Mouse (Mus musculus): ENCODE measurements at regions not wholly inside any gene's neighbourhood (a gene's known extent, or its start where the extent isn't known, plus 50 kb on each side); places are given as distances from the start of the nearest gene placed in this dataset.

GRCm38 (mm10) chr1:57615155-57615554, 158.8 kb upstream of the Spats2l start:
- Histone ChIP-seq H3K4me3 (no peak overlapping the region), H3K4me1 (peaks cover 14% of the 10 kb centered on the region), H3K27ac (replicated peaks) (no peak overlapping the region), H3K9me3 (0 out of 2 replicates have a peak, but pooled peaks cover 1% of the 10 kb centered on the region), H3K27me3 (replicated peaks; ENCODE audit: low read depth, poor library complexity, severe bottlenecking) (no peaks in the 10 kb centered on the region), H3K36me3 (replicated peaks) (no peaks in the 10 kb centered on the region)
- DNase-seq (ENCODE audit: low spot score) = no peak

DNA sequence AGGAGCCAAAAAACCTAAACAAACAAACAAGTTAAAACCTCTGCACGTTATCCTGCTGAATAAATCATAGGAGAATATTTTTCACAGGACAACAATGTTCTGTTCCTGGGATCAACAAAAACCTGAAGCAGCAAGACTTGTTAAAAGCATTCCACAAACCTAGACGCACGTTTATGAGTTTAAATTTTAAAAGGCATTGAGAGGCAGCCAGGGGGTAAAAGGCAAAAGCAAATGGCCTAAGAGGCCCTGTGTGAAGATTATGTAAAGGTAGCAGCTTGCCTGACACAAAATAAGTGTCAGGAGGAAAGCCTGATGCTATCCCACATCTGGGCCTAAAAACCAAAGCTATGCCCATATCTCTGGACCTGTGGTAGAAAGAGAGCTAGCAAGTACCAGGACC, 156.6 kb upstream of the Spats2l start:
- DNase-seq (ENCODE audit: low spot score) = no peak
- H3K27me3 ChIP-seq (replicated peaks; ENCODE audit: low read depth, poor library complexity, severe bottlenecking) = no peaks in the 10 kb centered on the region
- H3K36me3 ChIP-seq (replicated peaks) = no peaks in the 10 kb centered on the region
- 0 out of 2 replicates have a peak, but pooled peaks cover 1% of the 10 kb centered on the region for H3K9me3 ChIP-seq
- no peak overlapping the region for H3K27ac ChIP-seq (replicated peaks)
- peaks cover 12% of the 10 kb centered on the region for H3K4me1 ChIP-seq
- no peak overlapping the region for H3K4me3 ChIP-seq
- WGBS = 84% methylated on average over 3 of the region's 3 CpGs

- no peaks in the 10 kb centered on the region for H3K4me1 ChIP-seq
- H3K4me3 ChIP-seq = no peak overlapping the region
- H3K27me3 ChIP-seq (replicated peaks; ENCODE audit: low read depth, poor library complexity, severe bottlenecking) = no peaks in the 10 kb centered on the region
- no peak overlapping the region for H3K27ac ChIP-seq (replicated peaks)
- H3K9me3 ChIP-seq = no peaks in the 10 kb centered on the region
- no peak for DNase-seq (ENCODE audit: low spot score)
- H3K36me3 ChIP-seq (replicated peaks) = no peaks in the 10 kb centered on the region
- 86% methylated on average over 9 of the region's 9 CpGs for WGBS
Measured at GRCm38 (mm10) chr1:57622561-57622960, 151.4 kb upstream of the Spats2l start.

GRCm38 (mm10) chr1:57633986-57634385, 140.0 kb upstream of the Spats2l start:
- no peak for DNase-seq (ENCODE audit: low spot score)
- 38% methylated on average over 1 of the region's 1 CpGs for WGBS
- no peak overlapping the region for H3K4me3 ChIP-seq

DNA sequence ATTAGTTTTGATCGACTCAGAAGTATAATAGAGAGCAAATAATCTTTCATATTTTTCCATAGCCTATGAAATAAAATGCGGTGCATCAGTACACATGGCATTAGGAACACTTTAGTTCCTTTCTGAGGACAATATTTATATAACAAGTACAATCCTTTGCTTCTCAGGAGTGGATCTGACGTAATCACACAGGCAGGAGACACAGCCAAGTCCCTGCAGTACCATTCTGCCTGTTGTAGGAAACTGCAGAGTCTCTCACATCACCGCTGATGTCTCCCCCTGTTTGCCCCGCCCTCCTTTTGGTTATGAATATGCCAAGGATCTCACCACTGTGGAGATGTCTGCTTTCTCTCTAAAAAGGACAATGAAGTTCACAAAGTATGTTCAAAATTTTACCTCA, 131.8 kb upstream of the Spats2l start:
- WGBS = 84% methylated on average over 5 of the region's 5 CpGs
- Histone ChIP-seq H3K36me3 (replicated peaks) (no peaks in the 10 kb centered on the region), H3K27me3 (replicated peaks; ENCODE audit: low read depth, poor library complexity, severe bottlenecking) (no peaks in the 10 kb centered on the region), H3K4me1 (no peaks in the 10 kb centered on the region), H3K9me3 (no peaks in the 10 kb centered on the region), H3K27ac (replicated peaks) (no peak overlapping the region), H3K4me3 (no peak overlapping the region)
- no peak for DNase-seq (ENCODE audit: low spot score)

More at GRCm38 (mm10) chr1:57633986-57634385, 140.0 kb upstream of the Spats2l start:
- H3K9me3 ChIP-seq = no peaks in the 10 kb centered on the region
- H3K4me1 ChIP-seq = no peaks in the 10 kb centered on the region
- no peaks in the 10 kb centered on the region for H3K27me3 ChIP-seq (replicated peaks; ENCODE audit: low read depth, poor library complexity, severe bottlenecking)
- no peak overlapping the region for H3K27ac ChIP-seq (replicated peaks)
- no peaks in the 10 kb centered on the region for H3K36me3 ChIP-seq (replicated peaks)

DNA sequence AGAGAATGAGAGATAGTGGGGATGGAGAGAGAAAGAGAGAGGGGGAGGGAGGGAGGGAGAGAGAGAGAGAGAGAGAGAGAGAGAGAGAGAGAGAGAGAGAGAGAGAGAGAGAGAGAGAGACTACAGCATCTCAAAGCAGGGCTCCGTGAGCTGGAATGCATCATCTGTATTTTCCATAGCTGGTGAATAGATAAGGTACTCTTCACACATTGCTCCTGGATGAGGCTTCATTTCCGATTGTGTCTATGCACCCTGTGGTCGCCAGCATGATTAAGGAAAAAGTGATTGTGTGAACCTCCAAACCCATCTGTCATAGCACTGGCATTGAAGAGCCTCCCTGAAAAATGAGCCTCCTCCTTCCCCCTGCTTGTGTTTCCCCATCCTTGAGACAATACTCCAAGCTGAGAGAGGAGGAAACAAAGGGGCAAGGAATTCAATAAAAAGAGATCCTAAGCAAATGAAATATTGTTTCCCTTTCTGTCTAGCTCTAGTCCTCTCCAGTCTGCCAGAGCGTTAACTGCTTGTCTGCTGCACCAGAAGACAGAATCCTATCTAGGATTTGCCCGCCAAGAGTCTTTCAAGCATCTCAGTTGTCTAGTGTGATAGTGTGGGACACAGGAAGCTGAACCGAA, 130.4 kb upstream of the Spats2l start:
- 74% methylated on average over 6 of the region's 6 CpGs for WGBS
- H3K9me3 ChIP-seq = no peaks in the 10 kb centered on the region
- no peaks in the 10 kb centered on the region for H3K36me3 ChIP-seq (replicated peaks)
- DNase-seq (ENCODE audit: low spot score) = no peak
- no peak overlapping the region for H3K27ac ChIP-seq (replicated peaks)
- no peak overlapping the region for H3K4me3 ChIP-seq
- H3K27me3 ChIP-seq (replicated peaks; ENCODE audit: low read depth, poor library complexity, severe bottlenecking) = no peaks in the 10 kb centered on the region
- H3K4me1 ChIP-seq = no peaks in the 10 kb centered on the region

DNA sequence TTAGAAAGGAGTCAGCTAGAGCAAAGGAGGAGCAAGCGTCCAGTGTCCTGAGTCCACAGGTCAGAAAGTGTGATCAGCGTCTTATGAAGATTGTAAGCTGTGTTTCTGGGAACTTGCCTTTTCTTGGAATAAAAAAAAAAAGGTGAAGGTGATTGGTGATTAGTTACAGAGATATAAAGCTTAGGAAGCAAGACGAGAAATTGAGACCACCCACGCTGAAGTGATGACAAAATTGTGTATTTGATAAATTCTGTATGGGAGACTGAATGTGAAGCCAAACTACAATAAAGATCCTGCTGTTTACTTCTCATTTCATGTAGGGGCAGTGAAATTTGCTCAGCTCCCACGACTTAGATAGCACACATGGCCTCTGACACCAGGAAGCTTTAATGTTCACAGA, 109.0 kb upstream of the Spats2l start:
- no peaks in the 10 kb centered on the region for H3K36me3 ChIP-seq (replicated peaks)
- H3K4me3 ChIP-seq = no peak overlapping the region
- H3K27me3 ChIP-seq (replicated peaks; ENCODE audit: low read depth, poor library complexity, severe bottlenecking) = no peaks in the 10 kb centered on the region
- no peak for DNase-seq (ENCODE audit: low spot score)
- no peak overlapping the region for H3K27ac ChIP-seq (replicated peaks)
- H3K4me1 ChIP-seq = peaks cover 13% of the 10 kb centered on the region
- H3K9me3 ChIP-seq = no peaks in the 10 kb centered on the region
- 72% methylated on average over 5 of the region's 5 CpGs for WGBS

GRCm38 (mm10) chr1:57665724-57666123, 108.2 kb upstream of the Spats2l start:
- 53% methylated on average over 3 of the region's 3 CpGs for WGBS

GRCm38 (mm10) chr1:57666179-57666693, 107.7 kb upstream of the Spats2l start:
- no peak overlapping the region for H3K27ac ChIP-seq (replicated peaks)
- H3K36me3 ChIP-seq (replicated peaks) = no peaks in the 10 kb centered on the region
- no peaks in the 10 kb centered on the region for H3K9me3 ChIP-seq
- no peak for DNase-seq (ENCODE audit: low spot score)
- H3K4me1 ChIP-seq = peaks cover 13% of the 10 kb centered on the region
- 62% methylated on average over 6 of the region's 6 CpGs for WGBS
- H3K27me3 ChIP-seq (replicated peaks; ENCODE audit: low read depth, poor library complexity, severe bottlenecking) = no peaks in the 10 kb centered on the region
- no peak overlapping the region for H3K4me3 ChIP-seq

More at GRCm38 (mm10) chr1:57665724-57666123, 108.2 kb upstream of the Spats2l start:
- Histone ChIP-seq H3K27me3 (replicated peaks; ENCODE audit: low read depth, poor library complexity, severe bottlenecking) (no peaks in the 10 kb centered on the region), H3K4me1 (peaks cover 13% of the 10 kb centered on the region), H3K4me3 (no peak overlapping the region), H3K36me3 (replicated peaks) (no peaks in the 10 kb centered on the region), H3K9me3 (no peaks in the 10 kb centered on the region), H3K27ac (replicated peaks) (no peak overlapping the region)
- no peak for DNase-seq (ENCODE audit: low spot score)

DNA sequence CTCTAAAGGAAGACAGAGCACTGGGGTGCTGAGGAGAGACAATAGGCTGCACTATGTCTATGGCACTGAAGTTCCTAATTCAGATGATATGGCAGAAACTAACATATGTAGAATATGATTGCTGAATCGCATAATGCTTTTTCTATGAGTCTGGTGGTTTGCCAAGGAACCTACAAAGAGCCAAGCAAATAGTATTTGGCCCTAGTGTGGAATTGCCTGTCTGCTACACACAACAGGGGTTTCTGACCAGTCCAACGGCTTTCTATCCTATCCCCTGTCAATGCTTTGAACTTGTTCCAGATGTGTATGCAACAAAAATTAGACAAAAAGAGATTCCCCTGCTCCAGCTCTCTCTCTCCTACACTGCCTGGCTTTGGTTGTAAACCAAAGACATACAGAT, 100.5 kb upstream of the Spats2l start:
- no peak for DNase-seq (ENCODE audit: low spot score)
- Histone ChIP-seq H3K4me1 (peaks cover 22% of the 10 kb centered on the region), H3K27ac (replicated peaks) (peak overlapping the region; percentile 72), H3K4me3 (no peak overlapping the region), H3K9me3 (no peaks in the 10 kb centered on the region), H3K36me3 (replicated peaks) (no peaks in the 10 kb centered on the region), H3K27me3 (replicated peaks; ENCODE audit: low read depth, poor library complexity, severe bottlenecking) (no peaks in the 10 kb centered on the region)
- WGBS = 65% methylated on average over 2 of the region's 2 CpGs

DNA sequence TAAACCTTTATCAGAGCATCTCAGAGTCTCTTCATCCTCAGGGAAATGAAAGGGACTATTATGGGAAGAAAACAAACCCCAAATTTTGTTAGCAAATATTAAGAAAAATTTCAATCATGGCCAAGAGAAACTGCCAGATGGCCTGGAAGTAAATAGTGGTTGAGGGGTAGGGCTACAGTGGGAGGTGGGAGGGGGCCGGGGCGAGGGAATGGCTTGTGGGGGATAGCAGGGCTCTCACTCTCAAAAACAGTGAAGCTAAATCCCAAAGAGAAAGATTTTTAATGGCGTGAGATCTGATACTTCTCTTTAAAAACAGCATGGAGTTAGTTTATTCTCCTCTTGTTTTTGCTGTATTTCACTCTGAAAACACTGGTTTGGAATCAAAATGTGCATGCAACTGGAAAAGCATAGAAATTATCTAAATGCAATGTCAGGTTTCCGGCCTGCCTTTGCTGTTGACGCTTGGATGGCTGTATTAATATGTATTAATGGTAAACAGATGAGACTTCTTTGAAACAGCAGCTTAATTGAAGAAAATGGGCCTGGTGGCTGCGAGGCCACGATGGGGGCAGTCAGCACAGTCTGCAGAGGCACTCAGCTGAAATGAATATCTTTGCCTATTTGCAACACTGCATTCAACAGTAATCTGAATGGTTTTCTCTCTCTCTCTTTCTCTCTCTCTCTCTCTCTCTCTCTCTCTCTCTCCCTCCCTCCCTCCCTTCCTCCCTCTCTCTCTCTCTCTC, 99.8 kb upstream of the Spats2l start:
- Histone ChIP-seq H3K27me3 (replicated peaks; ENCODE audit: low read depth, poor library complexity, severe bottlenecking) (no peaks in the 10 kb centered on the region), H3K9me3 (no peaks in the 10 kb centered on the region), H3K4me3 (no peak overlapping the region), H3K27ac (replicated peaks) (peak overlapping the region; percentile 72), H3K4me1 (peaks cover 22% of the 10 kb centered on the region), H3K36me3 (replicated peaks) (no peaks in the 10 kb centered on the region)
- peak; percentile 60 for DNase-seq (ENCODE audit: low spot score)
- WGBS = 49% methylated on average over 7 of the region's 7 CpGs

- peaks cover 11% of the 10 kb centered on the region; the same call in 1 of the 2 replicates for H3K4me1 ChIP-seq
- no peaks in the 10 kb centered on the region for H3K36me3 ChIP-seq (replicated peaks)
- no peak for DNase-seq (ENCODE audit: low spot score)
- 68% methylated on average over 14 of the region's 14 CpGs for WGBS
- H3K4me3 ChIP-seq = no peak overlapping the region
- H3K9me3 ChIP-seq = 0 out of 2 replicates have a peak, but pooled peaks cover 2% of the 10 kb centered on the region
- no peak overlapping the region for H3K27ac ChIP-seq (replicated peaks)
- no peaks in the 10 kb centered on the region for H3K27me3 ChIP-seq (replicated peaks; ENCODE audit: low read depth, poor library complexity, severe bottlenecking)
Measured at GRCm38 (mm10) chr1:57684387-57685162, 89.4 kb upstream of the Spats2l start.
